Mouse (Mus musculus) lung, embryonic 16.5 days (tissue): ENCODE data around the gene Olfr586. TPM values are rescaled to one million over a fixed set of nuclear protein-coding genes. Genes with fewer than 3 reads are reported as not detected.

Experiments used
- ATAC-seq: fragments of 200-750 bp; cut with Nextera tagmentation; 2 replicates; pipeline ENCODE4 v1.8.0; 2017; ENCODE audit warnings: low read depth, mild to moderate bottlenecking, moderate library complexity
- H3K27ac ChIP-seq: fragments of 300-500 bp; sonication (generic); 2 replicates; pipeline ENCODE4 v1.5.1; 2014; ENCODE audit warnings: mild to moderate bottlenecking, control low read depth, low read length
- H3K27me3 ChIP-seq: fragments of 300-500 bp; sonication (generic); 2 replicates; pipeline ENCODE4 v1.6.1; 2014; ENCODE audit warnings: low read depth, low read length, mixed read lengths; ENCODE audit not compliant: control insufficient read depth, insufficient read depth
- H3K36me3 ChIP-seq: fragments of 300-500 bp; sonication (generic); 2 replicates; pipeline ENCODE4 v1.6.1; 2014; ENCODE audit warnings: low read length; ENCODE audit not compliant: control insufficient read depth, insufficient read depth
- H3K4me1 ChIP-seq: fragments of 300-500 bp; sonication (generic); replicated peaks from 2 replicates; pipeline ENCODE4 v1.6.1; 2014; ENCODE audit warnings: low read length, mixed read lengths; ENCODE audit not compliant: control insufficient read depth, insufficient read depth
- H3K4me2 ChIP-seq: fragments of 300-500 bp; sonication (generic); 2 replicates; pipeline ENCODE4 v1.6.1; 2014; ENCODE audit warnings: low read depth, low read length, control low read depth
- H3K4me3 ChIP-seq: fragments of 300-500 bp; sonication (generic); 2 replicates; pipeline ENCODE4 v1.5.1; 2014; ENCODE audit warnings: mild to moderate bottlenecking, low read length, control low read depth
- H3K9ac ChIP-seq: fragments of 300-500 bp; sonication (generic); 2 replicates; pipeline ENCODE4 v1.6.1; 2014; ENCODE audit warnings: low read length, control low read depth
- H3K9me3 ChIP-seq: fragments of 300-500 bp; sonication (generic); 2 replicates; pipeline ENCODE4 v1.6.1; 2016; ENCODE audit warnings: low read length; ENCODE audit not compliant: control insufficient read depth
- WGBS: fragments of 180-500 bp; shearing (Covaris S2); extraction: QIAGEN DNeasy Blood & Tissue Kit; methylation state at CpG from one replicate; pipeline ENCODE4 v1.1.7; 2014; 5-methylcytosine and 5-hydroxymethylcytosine counted together
- polyA plus RNA-seq: library from polyadenylated mRNA; unstranded; fragments of >200 nt; fragmentation: Nextera tagmentation; extraction: Ambion mirVana; gene quantifications from 2 replicates; pipeline ENCODE4 v1.2.1, GENCODE M21; 2015

Olfr586 gene
- not detected in 2 replicates for polyA plus RNA-seq

DNA sequence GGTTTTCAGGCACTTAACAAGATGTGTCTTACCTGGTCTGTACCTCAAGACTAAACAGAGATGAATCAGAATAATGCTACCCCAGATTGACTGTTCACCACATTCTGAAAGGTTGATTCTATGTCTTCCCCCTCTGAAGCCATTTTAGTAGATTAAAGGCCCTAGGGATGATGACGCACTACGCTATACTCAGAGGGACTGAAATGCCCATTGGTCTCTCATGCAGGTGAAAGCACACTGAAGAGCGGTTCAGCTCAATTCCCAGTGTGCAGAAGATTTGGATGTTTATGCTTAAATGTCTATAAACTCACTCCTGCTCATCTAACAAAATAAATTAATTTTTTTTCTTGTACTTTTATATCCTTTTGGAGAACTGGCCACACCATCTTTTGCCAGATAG lies at the start of gene Olfr586:
Gene Olfr586 (minus strand): TSS at position 101 of the 400 bp plus-strand sequence.
- ATAC-seq: no peak
- Histone ChIP-seq H3K27ac (no peak within 1 kb of the TSS), H3K36me3 (no peaks in the 10 kb centered on the region), H3K27me3 (no peaks in the 10 kb centered on the region), H3K9me3 (no peaks in the 10 kb centered on the region), H3K4me3 (no peak within 1 kb of the TSS), H3K4me1 (no peaks in the 10 kb centered on the region), H3K9ac (no peak within 1 kb of the TSS), H3K4me2 (no peak within 1 kb of the TSS)
- 91% methylated on average over 3 of the region's 3 CpGs for WGBS

DNA sequence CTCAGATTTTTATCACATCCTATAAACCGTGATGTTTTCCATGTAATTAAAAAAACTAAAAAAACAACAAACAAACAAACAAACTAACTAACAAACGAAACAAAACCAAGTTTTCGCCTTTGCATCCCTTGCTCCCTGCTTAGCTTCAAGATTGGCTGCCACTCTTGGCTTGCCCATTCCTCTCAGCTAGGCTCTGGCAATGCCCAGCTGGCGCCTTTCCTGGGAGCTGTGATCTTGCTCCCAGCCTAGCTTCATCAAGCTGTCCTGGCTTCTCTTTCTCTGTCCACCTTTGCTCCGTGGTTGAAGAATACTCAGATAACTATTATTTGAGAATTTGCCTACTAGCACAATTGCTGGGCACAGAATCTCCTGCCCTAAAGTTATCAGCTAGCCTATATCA lies 44.3 kb upstream of the Olfr586 start:
- no peaks in the 10 kb centered on the region for H3K27me3 ChIP-seq
- WGBS: 77% methylated on average over 5 of the region's 5 CpGs
- no peak overlapping the region for H3K9ac ChIP-seq
- no peak overlapping the region for H3K4me2 ChIP-seq
- H3K4me3 ChIP-seq: no peak overlapping the region
- no peaks in the 10 kb centered on the region for H3K36me3 ChIP-seq
- H3K9me3 ChIP-seq: no peaks in the 10 kb centered on the region
- H3K4me1 ChIP-seq: no peaks in the 10 kb centered on the region
- ATAC-seq: no peak
- H3K27ac ChIP-seq: no peak overlapping the region

DNA sequence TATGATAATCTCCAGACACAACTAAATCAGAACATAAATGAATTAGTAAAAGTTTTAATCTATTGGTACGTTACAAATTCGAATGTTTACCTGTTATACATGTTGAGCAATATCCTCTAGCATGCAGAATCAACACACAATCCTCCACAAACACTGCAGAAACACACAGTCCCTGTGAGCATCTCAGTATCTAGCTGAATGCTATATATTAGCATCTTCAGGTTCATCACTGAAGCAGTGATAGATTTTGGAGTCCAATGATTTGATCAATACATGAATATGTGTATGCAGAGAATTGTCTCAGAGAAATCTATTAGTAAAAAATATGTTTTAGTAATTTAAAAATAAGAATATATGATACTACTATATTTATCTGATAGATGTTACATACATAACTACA lies 30.8 kb upstream of the Olfr586 start, which contains the start of gene Olfr589:
Gene Olfr589 (minus strand): TSS at position 101 of the 400 bp plus-strand sequence.
- Histone ChIP-seq H3K4me1 (no peaks in the 10 kb centered on the region), H3K4me3 (no peak within 1 kb of the TSS), H3K27me3 (no peaks in the 10 kb centered on the region), H3K9me3 (no peaks in the 10 kb centered on the region), H3K36me3 (no peaks in the 10 kb centered on the region), H3K27ac (no peak within 1 kb of the TSS), H3K9ac (no peak within 1 kb of the TSS), H3K4me2 (no peak within 1 kb of the TSS)
- ATAC-seq: no peak
- WGBS: 38% methylated on average over 2 of the region's 2 CpGs

DNA sequence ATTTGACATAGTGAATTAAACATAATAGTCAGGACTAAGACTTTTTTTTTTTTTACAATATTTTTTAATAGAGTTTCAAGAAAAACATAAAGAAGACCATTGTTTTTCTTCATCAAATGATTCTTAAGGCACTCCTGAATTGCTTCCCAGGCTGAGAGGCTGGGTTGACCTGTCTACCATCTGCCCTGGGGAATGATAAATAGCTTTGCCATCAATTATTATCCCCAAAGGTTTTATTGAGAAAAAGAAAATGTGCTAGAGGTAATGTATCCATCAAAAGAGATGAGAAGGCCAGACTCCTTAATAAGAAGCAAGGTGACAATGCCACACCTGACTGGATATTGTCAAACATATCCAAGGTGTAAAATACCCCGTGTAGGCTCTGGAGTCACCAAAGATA lies 15.1 kb upstream of the Olfr586 start, which contains the start of gene Olfr588-ps1:
Gene Olfr588-ps1 (plus strand): TSS at position 301 of the 400 bp plus-strand sequence.
- Histone ChIP-seq H3K27ac (no peak within 1 kb of the TSS), H3K4me3 (no peak within 1 kb of the TSS), H3K9me3 (no peaks in the 10 kb centered on the region), H3K36me3 (no peaks in the 10 kb centered on the region), H3K9ac (no peak within 1 kb of the TSS), H3K4me1 (no peaks in the 10 kb centered on the region), H3K4me2 (no peak within 1 kb of the TSS), H3K27me3 (no peaks in the 10 kb centered on the region)
- WGBS: 69% methylated on average over 1 of the region's 1 CpGs
- no peak for ATAC-seq

DNA sequence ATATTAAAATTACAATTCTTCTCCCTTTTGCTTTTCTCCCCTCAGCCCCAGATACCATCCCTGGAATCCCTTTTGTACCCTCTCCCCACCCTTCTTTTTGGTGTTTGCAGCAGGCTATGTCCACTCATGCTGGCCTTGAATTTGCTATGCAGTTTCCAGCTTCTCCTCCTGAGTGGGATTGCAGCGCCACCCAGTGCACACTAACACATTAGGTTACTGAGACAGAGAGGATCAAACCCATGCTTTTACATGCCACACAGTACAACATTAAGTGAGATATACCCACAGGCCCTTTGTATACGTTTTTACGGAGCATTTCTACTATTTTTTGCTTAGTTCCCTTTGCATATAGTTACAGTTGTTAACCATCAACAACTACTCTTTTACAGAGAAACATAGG lies 6.0 kb downstream of the Olfr586 start:
- Histone ChIP-seq H3K4me3 (no peak overlapping the region), H3K4me1 (no peaks in the 10 kb centered on the region), H3K27ac (no peak overlapping the region), H3K4me2 (no peak overlapping the region), H3K9me3 (no peaks in the 10 kb centered on the region), H3K27me3 (no peaks in the 10 kb centered on the region), H3K9ac (no peak overlapping the region), H3K36me3 (no peaks in the 10 kb centered on the region)
- ATAC-seq: no peak
- WGBS: 48% methylated on average over 3 of the region's 3 CpGs

DNA sequence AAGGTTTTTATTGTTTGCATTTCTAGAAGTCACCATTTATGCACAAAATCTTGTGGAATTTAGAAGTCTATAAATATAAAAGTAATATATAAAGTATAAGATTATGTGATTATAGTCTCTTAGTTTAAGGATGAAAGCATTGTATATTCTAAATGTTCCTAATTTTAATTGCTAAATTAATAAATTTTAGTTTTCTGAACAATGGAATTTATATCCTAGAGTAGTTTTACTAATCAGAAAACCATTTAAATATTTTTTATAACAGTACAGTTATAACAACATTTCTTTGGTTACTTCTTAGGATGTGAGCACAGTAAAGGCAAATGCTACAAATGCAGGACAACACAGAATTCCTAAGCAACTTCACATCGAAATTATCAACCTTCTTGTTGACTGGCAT lies 28.0 kb downstream of the Olfr586 start, which contains the start of gene Olfr585:
Gene Olfr585 (plus strand): TSS at position 301 of the 400 bp plus-strand sequence.
- Histone ChIP-seq H3K4me2 (no peak within 1 kb of the TSS), H3K4me3 (no peak within 1 kb of the TSS), H3K36me3 (no peaks in the 10 kb centered on the region), H3K27me3 (no peaks in the 10 kb centered on the region), H3K27ac (no peak within 1 kb of the TSS), H3K4me1 (no peaks in the 10 kb centered on the region), H3K9ac (no peak within 1 kb of the TSS), H3K9me3 (no peaks in the 10 kb centered on the region)
- ATAC-seq: no peak
- WGBS: 76% methylated on average over 1 of the region's 1 CpGs

DNA sequence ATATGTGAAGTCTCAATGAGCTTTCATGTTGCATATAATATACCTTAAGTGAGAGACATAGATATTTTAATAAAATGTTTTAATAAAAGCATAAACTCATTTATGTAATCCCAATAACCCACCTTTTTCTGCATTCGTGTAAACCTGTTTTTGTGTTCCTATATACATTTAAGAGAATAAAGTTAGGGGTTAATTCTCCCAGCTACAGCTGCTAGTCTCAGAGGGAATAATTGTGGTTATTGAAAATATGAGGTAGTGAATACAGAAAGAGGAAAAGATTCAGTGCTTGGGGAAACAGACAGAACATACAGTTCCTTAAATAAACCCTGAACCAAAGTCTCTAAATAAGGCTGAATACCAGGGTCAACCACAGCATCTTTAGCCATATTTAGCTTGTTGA lies 43.9 kb downstream of the Olfr586 start, which contains the start of gene Olfr584:
Gene Olfr584 (plus strand): TSS at position 301 of the 400 bp plus-strand sequence.
- H3K36me3 ChIP-seq: no peaks in the 10 kb centered on the region
- no peak within 1 kb of the TSS for H3K4me2 ChIP-seq
- peaks cover 3% of the 10 kb centered on the region; the same call in 1 of the 2 replicates for H3K9me3 ChIP-seq
- no peaks in the 10 kb centered on the region for H3K4me1 ChIP-seq
- no peak within 1 kb of the TSS for H3K27ac ChIP-seq
- WGBS: 78% methylated on average over 1 of the region's 1 CpGs
- H3K4me3 ChIP-seq: no peak within 1 kb of the TSS
- H3K27me3 ChIP-seq: no peaks in the 10 kb centered on the region
- no peak within 1 kb of the TSS for H3K9ac ChIP-seq
- no peak for ATAC-seq

Other genes starting within 250 kb of the Olfr586 start
- not detected in 2 replicates for gene Olfr568, start 248.5 kb downstream of the Olfr586 start, polyA plus RNA-seq
- not detected in 2 replicates for gene Olfr569, start 234.8 kb downstream of the Olfr586 start, polyA plus RNA-seq
- not detected in 2 replicates for gene Olfr570, start 231.1 kb downstream of the Olfr586 start, polyA plus RNA-seq
- gene Olfr571, start 208.1 kb downstream of the Olfr586 start, polyA plus RNA-seq: not detected in 2 replicates
- gene Olfr572, start 201.2 kb downstream of the Olfr586 start, polyA plus RNA-seq: not detected in 2 replicates
- gene Olfr573-ps1, start 183.1 kb downstream of the Olfr586 start, polyA plus RNA-seq: not detected in 2 replicates
- gene Olfr574, start 177.2 kb downstream of the Olfr586 start, polyA plus RNA-seq: not detected in 2 replicates
- gene Olfr575, start 166.9 kb downstream of the Olfr586 start, polyA plus RNA-seq: not detected in 2 replicates
- gene Olfr576, start 163.0 kb downstream of the Olfr586 start, polyA plus RNA-seq: not detected in 2 replicates
- gene Olfr577, start 149.7 kb downstream of the Olfr586 start, polyA plus RNA-seq: not detected in 2 replicates
- gene Olfr578, start 136.3 kb downstream of the Olfr586 start, polyA plus RNA-seq: not detected in 2 replicates
- gene Olfr582, start 87.6 kb downstream of the Olfr586 start, polyA plus RNA-seq: not detected in 2 replicates
- gene Olfr583, start 74.3 kb downstream of the Olfr586 start, polyA plus RNA-seq: not detected in 2 replicates
- gene Olfr584, start 43.8 kb downstream of the Olfr586 start, polyA plus RNA-seq: not detected in 2 replicates
- not detected in 2 replicates for gene Olfr585, start 27.9 kb downstream of the Olfr586 start, polyA plus RNA-seq
- not detected in 2 replicates for gene Olfr588-ps1, start 15.2 kb upstream of the Olfr586 start, polyA plus RNA-seq
- not detected in 2 replicates for gene Olfr589, start 30.7 kb upstream of the Olfr586 start, polyA plus RNA-seq
- not detected in 2 replicates for gene Olfr591, start 52.7 kb upstream of the Olfr586 start, polyA plus RNA-seq
- not detected in 2 replicates for gene Olfr592, start 59.2 kb upstream of the Olfr586 start, polyA plus RNA-seq
- not detected in 2 replicates for gene Olfr593, start 86.2 kb upstream of the Olfr586 start, polyA plus RNA-seq
- not detected in 2 replicates for gene Olfr594, start 91.4 kb upstream of the Olfr586 start, polyA plus RNA-seq
- gene Usp17ld, start 126.9 kb upstream of the Olfr586 start, polyA plus RNA-seq: not detected in 2 replicates
- not detected in 2 replicates for gene Olfr596, start 180.0 kb upstream of the Olfr586 start, polyA plus RNA-seq
- gene Olfr597, start 190.7 kb upstream of the Olfr586 start, polyA plus RNA-seq: not detected in 2 replicates
- not detected in 2 replicates for gene Olfr598, start 197.9 kb upstream of the Olfr586 start, polyA plus RNA-seq
- gene Olfr599, start 210.3 kb upstream of the Olfr586 start, polyA plus RNA-seq: not detected in 2 replicates
- not detected in 2 replicates for gene Olfr600, start 224.0 kb upstream of the Olfr586 start, polyA plus RNA-seq
- gene Olfr601, start 237.0 kb upstream of the Olfr586 start, polyA plus RNA-seq: not detected in 2 replicates